9 mouse cellular contexts compared by ENCODE assay signal in genomic region chr5:125103396-125103795, GRCm38 (mm10).
A peak's percentile ranks its signal among the peaks of the same experiment; 100 is the strongest.
DNase-seq lines count a peak whose midpoint lies in the region; ATAC-seq lines count a peak whose summit lies in the region.
"Had no signal": no experiment of that assay in that cellular context is flagged by ENCODE, and none has a peak within 500 bp of the region (broad histone marks: within the 10 kb centered on the region; RNA-seq: fewer than 3 reads in every experiment).

No protein-coding gene starts in this region.

- H3K36me3 ChIP-seq in forebrain, embryonic 15.5 days, result peaks cover 30% of the 10 kb centered on the region

- no peaks in the 10 kb centered on the region for H3K9me3 ChIP-seq in forebrain, embryonic 15.5 days

- H3K4me2 ChIP-seq in forebrain, embryonic 15.5 days (replicated peaks), result no peak overlapping the region

- WGBS in forebrain, embryonic 15.5 days, result 12% methylated on average over 6 of the region's 6 CpGs

- H3K4me1 ChIP-seq in forebrain, embryonic 15.5 days, result peaks cover 30% of the 10 kb centered on the region

- ATAC-seq in forebrain, embryonic 15.5 days (replicated peaks), result peak; percentile 52
- ATAC-seq in megakaryocyte-erythroid progenitor cell, adult 5-6 weeks (replicated peaks; ENCODE audit: low FRiP score, low TSS enrichment, poor library complexity, severe bottlenecking), result 0 out of 2 replicates have a peak, but pooled peaks have one; percentile 12

- intact Hi-C loops in left cerebral cortex, postnatal 36 days (cut with DNase I), result no loop called here

- H3K9ac ChIP-seq in forebrain, embryonic 15.5 days (replicated peaks), result no peak overlapping the region

- H3K4me3 ChIP-seq in forebrain, embryonic 15.5 days, result no peak overlapping the region
- H3K4me3 ChIP-seq: megakaryocyte, embryonic 14.5 days had no signal

- no peaks in the 10 kb centered on the region for H3K27me3 ChIP-seq in forebrain, embryonic 15.5 days

- peak overlapping the region; percentile 81 for H3K27ac ChIP-seq in forebrain, embryonic 15.5 days (replicated peaks)

- peak; percentile 43 for DNase-seq in thymus, postnatal 0 days (ENCODE audit: low spot score)
- no peak for DNase-seq in thymus, postnatal 36 days
- no peak for DNase-seq in adipocyte (ENCODE audit: low spot score)
- no peak for DNase-seq in left cerebral cortex, postnatal 36 days (ENCODE audit: low spot score in 2 of 2)
- no peak for DNase-seq in spleen, adult 18-20 months
- DNase-seq: cerebellum, adult 18-20 months had no signal
